Mouse (Mus musculus) liver, embryonic 13.5 days (tissue): Measurements from ENCODE around the gene Tmem121b. TPM values are rescaled to one million over a fixed set of nuclear protein-coding genes. Genes with fewer than 3 reads are reported as not detected.
A peak's percentile ranks its signal among the peaks of the same experiment; 100 is the strongest.

Source experiments
- ATAC-seq: fragments of 200-750 bp; cut with Nextera tagmentation; 2 replicates; pipeline ENCODE4 v1.8.0; 2017; ENCODE audit warnings: low read depth, mild to moderate bottlenecking, moderate number of reproducible peaks, moderate library complexity
- DNase-seq: peaks from one replicate; pipeline ENCODE4 v3.0.0; 2022
- H3K27ac ChIP-seq: fragments of 300-500 bp; sonication (generic); 2 replicates; pipeline ENCODE4 v1.5.1; 2015; ENCODE audit warnings: moderate library complexity, mild to moderate bottlenecking, inconsistent platforms
- H3K27me3 ChIP-seq: fragments of 300-500 bp; sonication (generic); 2 replicates; pipeline ENCODE4 v1.6.1; 2015; ENCODE audit warnings: mild to moderate bottlenecking, inconsistent platforms
- H3K36me3 ChIP-seq: fragments of 300-500 bp; sonication (generic); 2 replicates; pipeline ENCODE4 v1.6.1; 2015; ENCODE audit warnings: mild to moderate bottlenecking, inconsistent platforms
- H3K4me1 ChIP-seq: fragments of 300-500 bp; sonication (generic); replicated peaks from 2 replicates; pipeline ENCODE4 v1.6.1; 2015; ENCODE audit warnings: inconsistent platforms
- H3K4me2 ChIP-seq: fragments of 300-500 bp; sonication (generic); 2 replicates; pipeline ENCODE4 v1.6.1; 2015; ENCODE audit warnings: inconsistent platforms, mild to moderate bottlenecking, moderate library complexity
- H3K4me3 ChIP-seq: fragments of 300-500 bp; sonication (generic); replicated peaks from 2 replicates; pipeline ENCODE4 v1.5.1; 2015; ENCODE audit warnings: mild to moderate bottlenecking, inconsistent platforms
- H3K9ac ChIP-seq: fragments of 300-500 bp; sonication (generic); 2 replicates; pipeline ENCODE4 v1.6.1; 2015; ENCODE audit warnings: mild to moderate bottlenecking, inconsistent platforms
- H3K9me3 ChIP-seq: fragments of 300-500 bp; sonication (generic); replicated peaks from 2 replicates; pipeline ENCODE4 v1.6.1; 2016; ENCODE audit warnings: inconsistent platforms
- WGBS: fragments of 180-500 bp; shearing (Covaris S2); methylation state at CpG from one replicate; pipeline ENCODE4 v1.1.7; 2015; ENCODE audit not compliant: insufficient replicate concordance; 5-methylcytosine and 5-hydroxymethylcytosine counted together
- polyA plus RNA-seq: library from polyadenylated mRNA; unstranded; fragments of >200 nt; fragmentation: Nextera tagmentation; extraction: Ambion mirVana; gene quantifications from 2 replicates; pipeline ENCODE4 v1.2.1, GENCODE M21; 2015

Gene Tmem121b
- polyA plus RNA-seq, 1 experiment from 2014 or later, result not detected

GRCm38 (mm10) chr6:120517311-120517710 lies 23.7 kb upstream of the Tmem121b start:
- H3K4me1 ChIP-seq, result peaks cover 59% of the 10 kb centered on the region
- peaks cover 45% of the 10 kb centered on the region for H3K36me3 ChIP-seq
- ATAC-seq (no peak), DNase-seq (no peak)
- WGBS, result 75% methylated on average over 5 of the region's 5 CpGs
- H3K9me3 ChIP-seq, result no peaks in the 10 kb centered on the region
- peak overlapping the region; percentile 95 for H3K27ac ChIP-seq
- no peak overlapping the region for H3K4me3 ChIP-seq
- H3K27me3 ChIP-seq, result no peaks in the 10 kb centered on the region
- peak overlapping the region; percentile 54 for H3K4me2 ChIP-seq
- peak overlapping the region; percentile 65 for H3K9ac ChIP-seq

- ATAC-seq (peak; percentile 69), DNase-seq (no peak)
- H3K4me1 ChIP-seq, result peaks cover 59% of the 10 kb centered on the region
- WGBS, result 34% methylated on average over 6 of the region's 6 CpGs
- H3K9ac ChIP-seq, result peak overlapping the region; percentile 65
- H3K4me2 ChIP-seq, result peak overlapping the region; percentile 54
- H3K9me3 ChIP-seq, result no peaks in the 10 kb centered on the region
- peaks cover 41% of the 10 kb centered on the region for H3K36me3 ChIP-seq
- H3K4me3 ChIP-seq, result no peak overlapping the region
- no peaks in the 10 kb centered on the region for H3K27me3 ChIP-seq
- H3K27ac ChIP-seq, result peak overlapping the region; percentile 95
Measured at GRCm38 (mm10) chr6:120516879-120517278, 23.3 kb upstream of the Tmem121b start.

GRCm38 (mm10) chr6:120516422-120516821 lies 22.8 kb upstream of the Tmem121b start:
- Histone ChIP-seq H3K4me1 (peaks cover 62% of the 10 kb centered on the region), H3K27ac (peak overlapping the region; percentile 95), H3K9me3 (no peaks in the 10 kb centered on the region), H3K4me3 (no peak overlapping the region), H3K9ac (peak overlapping the region; percentile 65), H3K27me3 (no peaks in the 10 kb centered on the region), H3K4me2 (peak overlapping the region; percentile 54), H3K36me3 (peaks cover 41% of the 10 kb centered on the region)
- 25% methylated on average over 4 of the region's 4 CpGs for WGBS
- DNase-seq, result peak; percentile 74
- ATAC-seq, result peak; percentile 90

GRCm38 (mm10) chr6:120511212-120511611 lies 17.6 kb upstream of the Tmem121b start:
- ATAC-seq (no peak), DNase-seq (no peak)
- H3K36me3 ChIP-seq, result peaks cover 33% of the 10 kb centered on the region
- peaks cover 53% of the 10 kb centered on the region for H3K4me1 ChIP-seq
- H3K27ac ChIP-seq, result peak overlapping the region; percentile 16; the same call in 1 of the 2 replicates
- 83% methylated on average over 6 of the region's 6 CpGs for WGBS
- no peak overlapping the region for H3K4me2 ChIP-seq
- no peaks in the 10 kb centered on the region for H3K27me3 ChIP-seq
- H3K4me3 ChIP-seq, result no peak overlapping the region
- no peak overlapping the region for H3K9ac ChIP-seq
- H3K9me3 ChIP-seq, result no peaks in the 10 kb centered on the region

GRCm38 (mm10) chr6:120510425-120510824 lies 16.8 kb upstream of the Tmem121b start:
- Histone ChIP-seq H3K4me3 (no peak overlapping the region), H3K9me3 (no peaks in the 10 kb centered on the region), H3K36me3 (peaks cover 33% of the 10 kb centered on the region), H3K4me1 (peaks cover 45% of the 10 kb centered on the region), H3K9ac (no peak overlapping the region), H3K4me2 (no peak overlapping the region), H3K27me3 (no peaks in the 10 kb centered on the region), H3K27ac (no peak overlapping the region)
- ATAC-seq (peak; percentile 56; the same call in 1 of the 2 replicates), DNase-seq (no peak)
- WGBS, result 63% methylated on average over 8 of the region's 8 CpGs

GRCm38 (mm10) chr6:120509975-120510374 lies 16.4 kb upstream of the Tmem121b start:
- H3K4me1 ChIP-seq, result peaks cover 40% of the 10 kb centered on the region
- WGBS, result 80% methylated on average over 7 of the region's 7 CpGs
- H3K9me3 ChIP-seq, result no peaks in the 10 kb centered on the region
- H3K9ac ChIP-seq, result no peak overlapping the region
- H3K27ac ChIP-seq, result no peak overlapping the region
- DNase-seq (no peak), ATAC-seq (no peak)
- H3K4me3 ChIP-seq, result no peak overlapping the region
- H3K27me3 ChIP-seq, result no peaks in the 10 kb centered on the region
- H3K36me3 ChIP-seq, result peaks cover 33% of the 10 kb centered on the region
- no peak overlapping the region for H3K4me2 ChIP-seq

GRCm38 (mm10) chr6:120508645-120509044 lies 15.0 kb upstream of the Tmem121b start:
- no peak for ATAC-seq
- H3K36me3 ChIP-seq, result peaks cover 26% of the 10 kb centered on the region
- no peaks in the 10 kb centered on the region for H3K27me3 ChIP-seq
- H3K9me3 ChIP-seq, result no peaks in the 10 kb centered on the region
- 73% methylated on average over 4 of the region's 4 CpGs for WGBS
- H3K27ac ChIP-seq, result no peak overlapping the region
- peaks cover 28% of the 10 kb centered on the region for H3K4me1 ChIP-seq
- no peak overlapping the region for H3K9ac ChIP-seq
- H3K4me2 ChIP-seq, result no peak overlapping the region
- no peak for DNase-seq
- no peak overlapping the region for H3K4me3 ChIP-seq

- no peaks in the 10 kb centered on the region for H3K27me3 ChIP-seq
- H3K4me2 ChIP-seq, result no peak overlapping the region
- H3K4me3 ChIP-seq, result no peak overlapping the region
- ATAC-seq (no peak), DNase-seq (no peak)
- no peak overlapping the region for H3K9ac ChIP-seq
- H3K9me3 ChIP-seq, result peaks cover 2% of the 10 kb centered on the region
- WGBS, result 72% methylated on average over 4 of the region's 4 CpGs
- no peak overlapping the region for H3K27ac ChIP-seq
- peaks cover 6% of the 10 kb centered on the region for H3K4me1 ChIP-seq
- H3K36me3 ChIP-seq, result peaks cover 12% of the 10 kb centered on the region
Measured at GRCm38 (mm10) chr6:120505531-120505930, 11.9 kb upstream of the Tmem121b start.

GRCm38 (mm10) chr6:120504051-120504450 lies 10.4 kb upstream of the Tmem121b start:
- Histone ChIP-seq H3K9ac (no peak overlapping the region), H3K36me3 (no peaks in the 10 kb centered on the region; the same call in 1 of the 2 replicates), H3K4me3 (no peak overlapping the region), H3K27ac (no peak overlapping the region), H3K27me3 (no peaks in the 10 kb centered on the region), H3K9me3 (peaks cover 5% of the 10 kb centered on the region), H3K4me1 (no peaks in the 10 kb centered on the region), H3K4me2 (no peak overlapping the region)
- DNase-seq (no peak), ATAC-seq (no peak)
- 61% methylated on average over 3 of the region's 3 CpGs for WGBS

GRCm38 (mm10) chr6:120496544-120496943 lies 2.9 kb upstream of the Tmem121b start:
- Histone ChIP-seq H3K4me3 (no peak overlapping the region), H3K4me2 (no peak overlapping the region), H3K36me3 (no peaks in the 10 kb centered on the region), H3K27ac (no peak overlapping the region), H3K27me3 (peaks cover 59% of the 10 kb centered on the region), H3K4me1 (peaks cover 24% of the 10 kb centered on the region), H3K9ac (no peak overlapping the region), H3K9me3 (peaks cover 5% of the 10 kb centered on the region)
- no peak for ATAC-seq
- no peak for DNase-seq
- WGBS, result 70% methylated on average over 3 of the region's 3 CpGs

GRCm38 (mm10) chr6:120492499-120493373 lies 871 bp downstream of the Tmem121b start:
- Histone ChIP-seq H3K4me2 (peak overlapping the region; percentile 80), H3K27me3 (peaks cover 76% of the 10 kb centered on the region), H3K4me1 (peaks cover 24% of the 10 kb centered on the region), H3K36me3 (no peaks in the 10 kb centered on the region), H3K4me3 (peak overlapping the region; percentile 59), H3K27ac (no peak overlapping the region), H3K9me3 (no peaks in the 10 kb centered on the region), H3K9ac (peak overlapping the region; percentile 33; the same call in 1 of the 2 replicates)
- WGBS, result 1% methylated on average over 86 of the region's 95 CpGs
- ATAC-seq, result 0 out of 2 replicates have a peak, but pooled peaks have one; percentile 11
- DNase-seq, result no peak
